Mouse (Mus musculus) lung, adult 18-20 months (tissue): ENCODE measurements around the gene Fam166b.
A peak's percentile ranks its signal among the peaks of the same experiment; 100 is the strongest.

Experiments used
- DNase-seq, 2 experiments: peaks; one replicate each; pipeline ENCODE4 v3.0.0; 2022; ENCODE audit warnings: mixed read lengths in 2 of 2

Fam166b gene

DNA sequence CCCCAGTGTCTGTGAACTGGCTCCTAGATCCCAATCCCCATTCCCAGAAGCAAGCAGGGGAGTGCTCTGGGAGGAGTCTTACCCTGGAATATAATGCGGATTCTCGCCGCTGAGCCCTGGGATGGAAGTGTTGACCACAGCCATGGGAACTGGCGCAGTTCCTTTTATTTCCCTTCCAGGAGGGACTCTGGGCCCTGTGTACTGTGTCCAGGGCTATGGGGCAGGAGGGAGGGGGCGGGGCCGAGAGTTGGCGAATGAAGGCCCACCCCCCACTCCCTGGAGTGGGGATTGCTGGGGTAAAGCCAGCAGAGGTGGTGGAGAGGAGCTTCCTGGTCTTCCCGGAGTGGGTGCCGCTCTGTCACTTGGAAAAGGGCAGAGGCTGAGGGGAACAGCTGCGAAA, at the start of gene Fam166b:
Gene Fam166b (minus strand): TSS at position 189 of the 400 bp plus-strand sequence.
- DNase-seq: peak in 1 of 2 experiments; percentile 71

DNA sequence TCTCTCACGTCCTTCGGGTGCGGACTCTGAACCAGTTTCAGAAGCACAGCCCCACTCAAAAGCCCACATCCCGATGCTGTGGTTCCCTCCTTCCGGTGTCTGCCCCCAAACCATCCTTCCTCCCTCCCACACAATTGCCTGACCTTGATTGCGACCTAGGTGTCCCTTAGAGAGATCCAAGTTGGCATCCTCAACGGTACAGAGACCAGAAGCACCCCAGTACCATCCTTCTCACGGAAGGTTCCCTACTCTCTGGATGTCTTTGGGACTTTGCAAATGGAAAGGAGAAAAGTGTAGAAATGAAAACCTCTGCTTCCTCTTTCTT, 49.6 kb upstream of the Fam166b start:
- DNase-seq: no peak

DNA sequence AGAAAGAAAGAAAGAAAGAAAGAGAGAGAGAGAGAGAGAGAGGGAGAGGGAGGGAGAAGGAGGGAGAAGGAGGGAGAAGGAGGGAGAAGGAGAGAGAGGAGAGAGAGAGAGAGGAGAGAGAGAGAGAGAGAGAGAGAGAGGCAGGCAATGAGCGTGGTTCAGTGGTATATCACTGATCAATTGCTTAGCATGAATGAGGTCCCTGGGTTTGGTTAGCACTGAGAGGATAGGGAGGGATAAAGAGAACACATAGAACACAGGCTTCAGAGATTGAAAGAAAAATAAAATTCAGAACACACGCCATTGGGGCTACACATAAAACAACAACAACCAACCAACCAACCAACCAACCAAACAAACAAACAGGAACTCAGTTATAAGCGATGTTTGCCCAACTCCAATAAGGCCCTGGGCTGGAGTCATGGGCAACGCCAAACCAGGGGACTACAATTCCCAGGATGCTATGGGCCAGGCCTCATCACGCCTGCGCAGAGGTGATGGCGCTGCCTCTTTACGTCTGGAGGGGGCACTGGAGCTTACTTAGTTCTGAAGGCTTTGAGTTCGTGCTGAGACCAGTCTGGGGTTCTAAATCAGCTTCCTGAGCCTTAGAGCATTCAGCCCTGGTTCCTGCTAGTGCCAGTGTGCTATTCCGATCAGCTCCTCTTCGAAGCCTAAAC, 49.1 kb upstream of the Fam166b start:
- DNase-seq: peak; percentile 91 to 94

DNA sequence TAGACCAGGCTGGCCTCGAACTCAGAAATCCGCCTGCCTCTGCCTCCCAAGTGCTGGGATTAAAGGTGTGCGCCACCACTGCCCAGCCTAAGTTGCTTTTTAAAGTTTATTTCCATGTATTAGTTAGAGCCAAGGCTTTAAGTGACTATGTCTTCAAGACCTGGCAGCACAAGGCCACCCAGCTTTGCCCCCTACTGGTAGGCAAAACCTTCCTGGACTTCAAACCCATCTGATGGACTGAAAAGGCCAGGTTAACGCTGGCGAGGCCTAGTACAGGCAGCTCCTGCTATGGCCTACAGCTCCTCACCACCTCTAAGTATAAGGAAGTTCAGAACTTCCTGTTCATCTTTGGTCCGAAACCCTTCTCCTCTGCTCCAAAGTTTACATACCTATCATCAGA, 47.7 kb upstream of the Fam166b start:
- DNase-seq: no peak

DNA sequence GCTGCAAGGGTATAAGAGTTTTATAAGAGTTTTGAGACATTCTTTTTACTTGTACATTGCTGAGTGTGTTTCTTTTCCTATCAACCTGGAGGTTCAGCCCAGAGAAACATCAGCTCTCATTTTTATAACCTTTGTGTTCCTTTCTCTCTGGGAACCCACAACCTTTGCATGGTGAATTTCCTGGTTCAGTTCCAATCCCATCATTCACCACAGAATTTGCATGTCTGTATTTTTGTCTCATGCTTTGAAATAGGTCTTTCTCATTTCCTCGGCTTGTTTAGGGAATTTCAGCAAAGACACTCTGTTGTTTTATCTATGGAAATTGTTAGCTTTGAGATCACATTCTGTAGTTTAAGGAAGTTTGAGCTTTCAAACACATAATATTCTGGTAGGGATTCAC, 44.7 kb upstream of the Fam166b start:
- DNase-seq: no peak

DNA sequence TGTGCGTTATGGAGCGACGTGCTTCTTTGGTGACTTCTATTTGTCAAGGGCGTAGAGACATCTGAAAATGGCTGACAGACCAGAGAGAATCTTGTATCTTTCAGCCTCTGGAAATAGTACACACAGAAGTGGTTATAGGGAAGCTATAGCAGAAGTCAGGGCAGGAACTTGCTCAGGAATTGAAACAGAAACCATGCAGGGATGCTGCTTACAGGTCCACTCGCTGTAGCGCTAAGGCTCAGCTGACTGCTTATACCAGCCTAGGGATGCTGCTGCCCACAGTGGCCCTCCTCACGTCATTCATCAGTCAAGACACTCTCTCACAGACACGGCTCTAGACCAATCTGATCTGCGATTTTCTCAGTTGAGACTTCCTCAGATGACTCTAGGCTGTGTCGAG, 41.4 kb upstream of the Fam166b start:
- no peak for DNase-seq

DNA sequence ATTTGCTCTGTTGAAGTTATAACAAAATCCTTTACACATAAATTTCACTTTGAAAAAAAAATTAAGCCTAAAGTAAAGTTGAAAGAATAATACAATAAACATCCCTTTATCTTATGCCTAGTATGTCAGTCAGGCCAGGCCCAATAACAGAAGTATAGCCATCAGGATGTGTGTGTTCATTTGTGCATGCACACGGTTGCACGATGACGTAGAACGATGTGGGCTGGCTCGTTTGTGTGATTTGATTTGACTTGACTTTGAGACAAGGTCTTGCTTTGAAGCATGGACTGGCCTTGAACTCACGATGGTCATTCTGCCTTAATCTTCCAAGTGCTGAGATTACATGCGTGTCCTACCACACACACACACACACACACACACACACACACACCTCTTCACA, 37.9 kb upstream of the Fam166b start:
- no peak for DNase-seq

DNA sequence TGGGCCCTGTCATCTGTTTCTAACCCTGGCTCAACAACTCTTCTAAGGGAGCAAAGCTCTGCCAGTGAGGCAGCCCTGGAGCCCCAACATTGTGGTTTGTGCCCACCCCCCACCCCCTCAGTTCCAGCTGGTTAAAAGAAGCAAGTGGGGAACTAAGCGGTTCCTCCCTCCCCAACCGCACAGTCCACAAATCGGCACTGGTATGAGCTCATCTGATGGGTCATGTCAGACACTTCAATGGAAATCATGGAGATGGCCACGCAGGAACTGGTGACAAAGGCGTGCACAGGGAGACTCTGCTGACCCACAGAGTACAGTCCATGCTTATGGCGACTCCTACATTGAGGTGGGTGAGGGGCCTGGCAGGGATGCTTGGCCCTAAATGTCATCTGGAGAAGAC, 37.0 kb upstream of the Fam166b start:
- DNase-seq: no peak

DNA sequence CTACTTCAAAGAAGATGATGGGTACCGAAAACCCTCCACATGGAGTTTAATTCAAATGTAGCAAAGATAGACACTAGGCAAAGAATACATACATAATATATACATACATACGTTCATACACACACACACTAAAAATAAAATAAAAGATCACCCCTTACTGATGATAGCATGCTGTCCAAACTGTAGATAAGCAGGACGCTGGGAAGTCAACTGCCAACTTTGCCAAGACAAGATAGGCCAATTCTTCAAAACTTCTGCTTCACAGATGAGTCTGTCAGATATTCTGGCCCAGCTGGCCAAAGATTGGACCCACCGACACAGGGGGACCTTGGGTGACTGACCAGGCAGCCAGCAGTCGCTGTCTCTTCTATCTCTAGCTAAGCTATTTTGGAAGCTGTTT, 34.2 kb upstream of the Fam166b start:
- DNase-seq: no peak

DNA sequence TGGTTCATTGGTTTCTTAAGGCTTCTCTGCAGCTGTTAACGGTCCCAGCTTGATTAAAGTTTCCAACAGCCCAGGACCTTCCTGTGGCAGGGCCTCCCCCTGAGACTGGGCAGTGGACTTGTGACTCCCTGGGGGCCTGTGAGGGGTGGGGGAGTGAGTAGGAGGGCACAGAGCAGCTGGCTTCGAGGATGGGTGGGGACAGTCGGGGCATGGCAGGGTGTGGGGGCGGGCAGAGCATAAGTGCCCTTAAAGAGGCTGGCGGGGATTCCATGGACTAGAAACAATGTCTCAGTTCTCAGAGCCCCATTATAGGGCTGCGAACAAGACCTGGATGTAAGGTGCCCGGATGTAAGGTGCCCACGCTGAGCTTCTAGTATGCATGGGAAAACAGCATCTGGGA, 28.2 kb upstream of the Fam166b start:
- DNase-seq: no peak

DNA sequence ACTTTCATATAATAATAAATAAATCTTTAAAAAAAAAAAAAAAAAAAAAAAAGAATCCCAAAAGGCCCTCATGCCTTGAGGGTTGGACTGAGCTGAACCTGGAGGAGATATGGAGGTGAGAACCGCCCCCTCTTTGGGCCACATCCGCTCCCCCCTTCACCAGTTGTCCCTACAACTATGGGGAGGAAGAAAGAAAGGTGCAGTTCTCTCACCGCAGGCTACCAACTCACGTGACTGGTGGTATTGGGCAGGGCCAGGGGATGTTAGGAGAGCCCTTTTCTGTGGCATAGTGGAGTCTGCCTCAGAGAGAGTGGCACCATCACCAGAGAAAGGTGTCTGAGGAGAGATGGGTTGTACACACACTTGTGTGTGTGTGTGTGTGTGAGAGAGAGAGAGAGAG, 27.5 kb upstream of the Fam166b start:
- peak in 1 of 2 experiments; percentile 31 for DNase-seq

DNA sequence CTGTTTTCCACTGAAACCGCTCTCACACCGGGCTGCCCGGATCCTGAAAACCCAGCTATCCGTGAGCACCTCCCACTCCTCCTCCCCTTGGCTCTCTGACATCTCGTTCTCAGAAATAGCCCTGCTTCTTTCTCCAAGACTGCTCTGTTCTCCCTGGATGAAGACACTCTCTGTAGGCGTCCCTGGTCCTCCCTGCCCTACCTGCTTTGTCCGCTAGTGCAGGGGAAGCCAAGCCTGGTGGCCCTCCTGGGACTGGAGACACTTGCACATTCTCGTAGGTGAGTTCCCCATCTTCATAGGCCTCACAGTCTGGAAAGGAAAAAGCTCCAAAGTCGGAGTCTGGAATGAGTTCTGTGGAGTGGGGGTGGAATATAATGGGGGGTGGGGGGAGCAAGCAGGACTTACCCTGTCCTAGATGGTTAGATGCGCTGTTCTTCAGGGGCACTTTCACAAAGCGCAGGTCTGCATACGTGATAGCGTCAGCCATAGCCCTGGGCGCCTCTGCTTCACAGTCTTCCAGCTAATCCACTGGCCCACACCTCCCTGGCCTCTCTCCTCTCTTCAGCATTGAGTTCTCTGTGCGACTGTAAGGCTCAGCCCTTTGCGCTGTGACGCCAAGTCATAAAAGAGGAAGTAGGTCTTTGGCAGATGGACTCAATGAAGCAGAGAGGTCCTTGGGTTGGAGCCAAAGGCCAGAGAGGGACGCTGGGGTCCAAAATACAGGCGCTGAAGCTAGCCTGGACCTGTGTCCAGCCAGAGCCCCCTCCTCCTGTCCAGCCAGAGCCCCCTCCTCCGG, 25.3 kb upstream of the Fam166b start, which contains the start of gene Cd72:
Gene Cd72 (minus strand): TSS at position 588 of the 796 bp plus-strand sequence.
- no peak for DNase-seq

DNA sequence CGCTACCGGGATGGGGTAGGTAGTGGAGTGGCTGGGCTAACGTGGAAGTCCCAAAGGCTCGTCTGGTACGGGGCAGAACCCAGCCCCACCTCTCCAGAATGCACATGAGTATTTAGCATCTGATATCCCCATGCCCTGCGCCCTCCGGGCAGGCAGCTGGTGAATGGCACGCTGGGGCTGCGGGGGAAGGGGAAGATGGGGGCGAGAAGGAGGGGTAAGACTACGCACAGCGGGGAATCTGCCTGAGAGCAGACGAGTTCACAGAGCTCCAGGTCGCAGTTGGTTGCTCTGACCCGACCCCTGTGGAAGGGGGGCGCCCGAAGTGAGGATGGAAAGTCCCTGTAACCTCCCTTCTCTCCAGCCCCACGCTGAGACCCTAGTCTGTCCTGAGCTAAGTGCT, 24.5 kb upstream of the Fam166b start:
- no peak for DNase-seq

DNA sequence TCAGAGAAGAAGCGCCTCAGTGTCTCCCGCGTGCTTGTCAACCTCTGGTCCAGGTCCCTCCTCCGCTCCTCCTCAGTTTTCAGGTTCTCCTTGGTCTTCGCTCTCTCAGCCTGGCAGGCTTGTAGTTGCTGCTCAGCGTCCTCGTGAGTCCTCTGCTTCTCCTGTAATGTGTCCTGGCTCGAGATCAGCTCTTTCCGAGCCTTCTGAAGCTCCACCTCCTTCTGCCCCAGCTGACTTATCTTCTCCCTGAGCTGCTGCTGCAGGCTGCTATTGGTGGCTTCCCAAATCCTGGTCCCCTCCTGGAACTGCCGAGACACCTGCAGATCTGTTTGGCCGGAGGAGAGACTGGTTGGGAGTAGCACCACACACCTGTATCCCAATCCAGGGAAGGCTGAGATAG, 23.4 kb upstream of the Fam166b start:
- DNase-seq: no peak

DNA sequence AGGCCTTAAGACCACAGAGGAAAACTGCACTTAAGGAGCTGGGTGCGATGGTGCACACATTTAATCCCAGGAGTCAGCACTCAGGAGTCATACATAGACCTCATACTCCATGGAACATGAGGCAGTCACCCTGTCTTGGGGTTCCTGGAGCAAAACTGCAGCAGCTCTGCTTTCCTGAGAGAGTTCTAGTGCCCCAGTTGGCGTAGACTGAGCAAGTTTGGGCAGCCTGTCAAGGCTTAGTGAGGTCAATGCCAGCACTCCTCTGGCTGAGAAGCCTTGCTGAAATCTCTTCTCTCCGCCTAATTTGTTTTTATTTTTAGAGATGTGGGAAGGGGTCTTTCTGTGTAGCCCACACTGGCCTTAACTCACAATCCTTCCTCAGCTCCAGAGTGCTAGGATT, 19.6 kb upstream of the Fam166b start:
- DNase-seq: no peak

DNA sequence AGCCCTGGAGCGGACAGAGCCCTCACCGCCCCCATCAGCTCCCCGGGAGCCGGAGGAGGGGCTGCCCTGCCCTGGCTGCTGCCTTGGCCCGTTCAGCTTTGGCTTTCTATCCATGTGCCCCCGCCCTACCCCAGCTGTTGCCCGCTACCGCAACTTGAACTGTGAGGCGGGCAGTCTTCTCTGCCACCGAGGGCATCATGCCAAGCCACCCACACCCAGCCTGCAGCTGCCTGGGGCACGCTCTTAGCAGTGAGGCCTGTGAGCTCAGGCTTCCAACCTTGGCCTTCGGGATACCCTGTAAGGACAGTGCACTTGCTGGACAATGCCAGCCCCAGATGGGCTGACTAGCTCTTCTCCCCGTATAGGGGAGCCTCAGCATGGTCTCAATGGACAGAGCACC, 18.3 kb upstream of the Fam166b start:
- DNase-seq: no peak

DNA sequence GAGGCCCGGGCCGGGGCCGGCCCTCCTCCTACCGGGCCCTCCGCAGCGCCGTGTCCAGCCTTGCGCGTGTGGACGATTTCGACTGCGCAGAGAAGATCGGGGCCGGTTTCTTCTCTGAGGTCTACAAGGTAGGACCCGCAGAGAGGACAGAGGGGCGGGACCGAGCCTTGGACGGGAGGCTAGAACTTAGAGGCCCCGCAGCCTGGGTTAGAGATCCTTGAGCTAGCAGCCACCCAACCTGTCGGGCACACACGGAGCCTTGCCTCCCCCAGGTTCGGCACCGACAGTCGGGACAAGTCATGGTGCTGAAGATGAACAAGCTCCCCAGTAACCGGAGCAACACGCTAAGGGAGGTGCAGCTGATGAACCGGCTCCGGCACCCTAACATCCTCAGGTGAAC, 14.6 kb upstream of the Fam166b start:
- no peak for DNase-seq

DNA sequence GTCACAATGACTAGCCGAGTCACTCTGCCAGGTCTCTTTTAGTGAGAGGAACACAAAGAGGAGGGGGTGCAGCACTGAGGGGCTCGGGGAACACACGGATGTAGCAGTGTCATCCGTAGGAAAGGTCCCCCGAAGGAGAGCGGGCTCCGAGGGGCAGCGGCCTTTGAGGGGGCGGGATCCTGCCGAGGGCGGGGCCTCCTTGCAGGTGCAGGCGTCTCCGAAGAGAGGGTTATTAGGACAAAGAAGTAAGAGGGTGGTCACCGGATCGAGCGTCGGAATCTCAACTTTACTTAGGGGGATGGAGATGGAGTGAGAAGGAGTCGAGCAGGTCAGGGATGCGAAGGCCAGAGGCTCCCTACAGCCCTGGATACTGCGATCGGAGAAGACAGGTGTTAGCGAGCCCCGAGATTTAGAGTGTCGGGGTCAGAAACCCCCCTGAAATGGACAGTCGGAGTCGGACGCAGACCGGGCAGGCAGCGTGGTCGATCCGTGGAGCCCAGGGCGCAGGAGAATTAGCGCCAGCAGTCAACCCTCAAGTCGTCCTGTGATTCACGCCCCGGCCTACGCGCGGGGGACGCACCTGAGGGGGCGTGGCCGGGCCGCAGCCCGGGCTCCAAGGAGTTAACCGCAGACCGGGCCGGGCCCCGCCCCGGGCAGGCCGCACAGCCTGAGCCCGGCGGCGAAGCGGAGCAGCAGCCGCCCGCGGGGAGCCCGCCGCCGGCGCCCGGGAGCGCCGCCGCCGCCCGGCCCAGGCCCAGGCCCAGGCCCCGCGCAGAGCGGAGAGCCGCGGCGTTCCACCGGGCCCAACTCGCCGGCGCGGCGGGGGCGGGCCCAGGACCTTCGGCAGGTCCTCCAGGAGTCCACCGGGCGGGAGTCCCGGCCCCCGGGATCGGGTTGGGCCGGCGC, 13.8 kb upstream of the Fam166b start:
- peak; percentile 71 to 79 for DNase-seq

DNA sequence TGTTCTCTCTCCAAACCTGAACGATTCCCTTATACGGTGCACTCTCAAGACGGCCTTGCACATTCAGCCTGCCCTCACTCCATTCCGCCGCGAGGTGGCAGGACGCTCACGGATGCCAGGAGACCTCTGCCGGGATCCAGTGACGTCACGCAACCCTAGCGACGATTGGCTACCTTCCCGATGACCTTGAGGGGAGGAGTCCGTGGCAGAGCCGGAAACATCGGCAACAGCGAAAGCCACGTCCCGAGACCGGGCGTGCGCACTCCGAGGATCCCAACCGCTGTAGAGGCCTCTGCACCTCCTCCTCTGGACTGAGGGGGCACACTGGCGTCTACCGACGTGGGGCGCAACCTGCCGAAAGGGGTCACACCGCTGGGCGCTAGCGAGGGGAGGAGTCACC, 13.1 kb upstream of the Fam166b start:
- DNase-seq: peak; percentile 99

DNA sequence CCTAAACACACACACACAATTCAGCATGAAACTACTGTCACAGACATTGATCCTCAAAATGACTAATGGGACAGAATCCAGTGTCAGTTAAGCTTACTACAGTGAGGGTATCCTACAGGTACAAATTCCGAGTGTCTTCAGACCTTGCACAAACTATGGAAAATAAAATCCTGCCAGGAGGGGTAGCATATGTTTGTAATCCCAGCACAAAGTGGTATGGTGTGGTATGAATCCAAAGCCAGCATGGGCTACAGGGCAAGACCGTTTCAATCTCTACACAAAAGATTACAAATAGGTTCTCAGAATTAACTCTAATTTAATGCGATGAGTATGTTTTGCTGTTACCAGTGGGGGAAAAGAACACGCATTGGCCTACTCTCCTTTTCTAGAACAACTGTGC, 12.7 kb upstream of the Fam166b start, which contains the start of gene Tesk1:
Gene Tesk1 (plus strand): TSS at position 301 of the 400 bp plus-strand sequence.
- DNase-seq: no peak

DNA sequence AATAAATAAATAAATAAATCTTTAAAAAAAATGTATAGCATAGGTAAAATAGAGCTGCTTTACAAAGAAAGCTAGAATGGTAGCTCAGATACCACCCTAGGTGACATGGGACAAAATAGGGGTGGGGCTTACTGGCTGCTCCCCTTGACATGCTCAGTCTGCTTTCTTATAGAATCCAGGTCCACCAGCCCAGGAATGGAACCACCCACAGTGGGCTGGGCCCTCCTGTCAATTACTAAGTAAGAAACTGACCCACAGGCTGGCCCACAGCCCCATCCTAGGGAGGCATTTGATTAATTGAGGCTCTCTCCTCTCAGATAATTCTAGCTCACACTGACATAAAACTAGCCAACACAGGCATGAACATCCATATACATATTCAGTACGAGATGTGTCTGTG, 3.9 kb upstream of the Fam166b start:
- no peak for DNase-seq

DNA sequence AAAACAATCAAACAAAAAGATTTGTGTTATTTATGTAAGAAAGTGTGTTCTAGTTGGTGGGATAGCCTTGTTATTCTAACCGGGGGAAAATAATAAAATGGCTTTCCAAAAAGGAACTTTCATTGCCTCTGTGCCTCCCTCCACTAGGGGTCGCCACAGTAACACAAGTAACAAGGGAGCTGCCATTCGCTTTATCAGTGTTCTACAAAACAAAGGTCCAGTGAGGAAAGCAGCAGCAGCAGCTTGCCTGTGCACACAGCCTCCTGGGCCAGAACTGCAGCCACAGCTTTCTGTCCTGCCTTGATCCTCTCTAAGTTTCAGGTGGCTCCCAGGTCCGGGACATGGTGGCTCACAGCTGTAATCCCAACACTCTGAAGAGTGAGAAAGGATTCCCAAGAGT, 2.8 kb upstream of the Fam166b start:
- DNase-seq: peak; percentile 77 to 86

DNA sequence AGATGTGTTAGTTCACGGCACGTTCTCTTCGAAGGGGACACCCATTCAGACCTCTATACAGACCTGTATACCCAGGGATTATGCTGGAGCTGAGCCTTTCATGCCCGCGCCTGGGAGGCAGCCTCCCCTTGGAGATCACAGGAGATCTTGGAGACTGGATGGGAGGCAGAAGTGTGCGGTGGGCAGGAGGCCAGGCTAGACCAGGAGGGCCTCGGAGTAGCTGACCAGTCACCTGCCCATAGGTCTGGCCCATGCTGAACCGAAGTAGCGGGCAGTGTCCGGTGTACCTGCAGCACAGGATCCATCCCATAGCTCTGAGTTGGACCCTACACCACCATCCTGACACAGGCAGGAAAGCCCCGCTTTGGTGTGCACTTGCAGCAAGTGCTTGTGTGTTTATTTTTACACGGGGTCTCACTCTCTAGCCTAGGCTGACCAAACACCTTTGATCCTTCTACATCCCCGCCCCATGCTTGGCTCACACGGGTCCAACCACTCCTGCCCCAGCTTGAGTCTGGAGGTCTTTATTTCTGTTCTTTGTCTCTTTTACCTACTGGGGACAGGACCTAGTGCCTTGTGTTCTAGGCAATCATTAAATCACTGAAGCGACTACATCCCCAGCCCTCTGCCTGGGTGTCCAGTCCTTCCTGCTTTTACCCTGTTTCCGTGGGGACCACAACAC, 613 bp downstream of the Fam166b start:
- no peak for DNase-seq
